Mouse (Mus musculus) small intestine, adult 2 months (tissue): ENCODE data around the gene Ccdc124.

Source experiments
- CTCF ChIP-seq: fragments of 200-500 bp; IDR thresholded peaks from 2 replicates; pipeline ENCODE4 v1.5.1; 2012; ENCODE audit warnings: low read depth, mild to moderate bottlenecking, control low read depth, inconsistent platforms, low read length, moderate library complexity, mixed read lengths; ENCODE audit not compliant: insufficient replicate concordance, insufficient read length; ENCODE audit errors: extremely low read depth
- POLR2A ChIP-seq: fragments of 200-500 bp; IDR thresholded peaks from 2 replicates; pipeline ENCODE4 v1.6.1; 2012; ENCODE audit warnings: low read depth, mild to moderate bottlenecking, control low read depth, inconsistent platforms, low read length, moderate library complexity

- no peak for TF ChIP-seq CTCF
- TF ChIP-seq POLR2A: no peak
Observed at GRCm38 (mm10) chr8:70856028-70856427, 17.7 kb downstream of the Ccdc124 start.
